Comparison of ENCODE assay signal across 8 mouse cellular contexts in the genomic region with DNA sequence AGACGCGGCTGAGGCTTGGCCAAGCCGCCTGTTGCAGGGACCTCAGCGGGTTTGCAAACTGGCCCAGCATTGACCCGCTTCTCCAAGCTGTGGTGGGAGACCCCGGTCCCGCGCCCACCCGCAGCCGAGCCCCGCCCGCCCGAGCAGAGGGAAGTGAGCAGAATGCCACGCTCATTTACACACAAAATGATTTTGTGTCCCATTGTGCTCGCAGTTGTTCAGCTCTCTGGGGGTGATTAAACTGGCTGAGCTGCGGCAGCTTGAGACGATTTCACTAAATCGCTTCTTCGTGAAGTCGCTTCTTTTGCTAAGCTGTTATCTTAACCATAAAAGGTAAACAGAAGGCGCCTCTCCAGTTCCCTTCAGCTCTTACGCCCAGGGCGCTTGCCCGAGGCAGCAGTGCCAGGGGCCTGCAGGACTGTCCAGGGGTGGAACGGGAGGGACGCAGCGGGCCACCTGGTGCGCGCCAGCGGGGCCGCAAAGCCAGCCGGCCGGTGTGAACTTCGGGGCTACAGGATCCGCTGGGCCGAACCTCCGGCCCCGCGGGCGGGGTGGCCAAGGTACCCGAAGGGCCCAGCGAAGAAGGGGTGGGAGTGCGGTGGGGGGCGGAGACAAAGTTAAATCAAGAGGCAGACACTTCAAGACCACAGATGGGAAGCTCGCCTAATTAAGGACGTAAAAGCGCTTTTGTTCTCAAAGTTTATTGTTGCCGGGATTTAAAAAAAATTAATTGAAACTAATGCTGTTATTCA. TPM values are rescaled to one million over a fixed set of nuclear protein-coding genes. Genes with fewer than 3 reads are reported as not detected.
DNase-seq lines count a peak whose midpoint lies in the region; ATAC-seq and TF ChIP-seq lines count a peak whose summit lies in the region.

No protein-coding gene starts in this region.

- no peak for TF ChIP-seq POLR2A in small intestine, adult 2 months (IDR thresholded peaks at IDR 0.05; ENCODE audit: low read depth, low read length)

- H3K4me1 ChIP-seq in forebrain, embryonic 14.5 days (ENCODE audit: control insufficient read depth, insufficient read depth, low read length): peaks cover 14% of the 10 kb centered on the region
- peaks cover 41% of the 10 kb centered on the region for H3K4me1 ChIP-seq in hindbrain, embryonic 15.5 days (replicated peaks)
- H3K4me1 ChIP-seq in lung, embryonic 15.5 days: peaks cover 14% of the 10 kb centered on the region
- H3K4me1 ChIP-seq in small intestine, adult 2 months (ENCODE audit: control insufficient read depth, insufficient read depth, insufficient read length, low read length): no peaks in the 10 kb centered on the region

- whole genome bisulfite sequencing in forebrain, embryonic 14.5 days: under 1% methylated on average over 48 of the region's 48 CpGs
- under 1% methylated on average over 48 of the region's 48 CpGs for WGBS in hindbrain, embryonic 15.5 days
- 1% methylated on average over 48 of the region's 48 CpGs for WGBS in lung, embryonic 15.5 days
- 6% methylated on average over 48 of the region's 48 CpGs for WGBS in small intestine, adult 2 months

- ATAC-seq in forebrain, embryonic 14.5 days: no peak
- no peak for ATAC-seq in hindbrain, embryonic 15.5 days (ENCODE audit: low FRiP score, low read depth)
- no peak for ATAC-seq in lung, embryonic 15.5 days (ENCODE audit: borderline replicate concordance, extremely low read depth, low FRiP score, low TSS enrichment)

- no peak for TF ChIP-seq CTCF in small intestine, adult 2 months (IDR thresholded peaks at IDR 0.05; ENCODE audit: extremely low read depth, insufficient read length, insufficient replicate concordance, low read depth, low read length)

- peak overlapping the region; percentile 74 for H3K4me2 ChIP-seq in forebrain, embryonic 14.5 days (ENCODE audit: low read length)
- peak overlapping the region; percentile 85 for H3K4me2 ChIP-seq in hindbrain, embryonic 15.5 days
- peak overlapping the region; percentile 94 for H3K4me2 ChIP-seq in lung, embryonic 15.5 days

- peak overlapping the region; percentile 86 for H3K4me3 ChIP-seq in forebrain, embryonic 14.5 days (ENCODE audit: low read depth, low read length)
- H3K4me3 ChIP-seq in hindbrain, embryonic 15.5 days: peak overlapping the region; percentile 80
- peak overlapping the region; percentile 87 for H3K4me3 ChIP-seq in lung, embryonic 15.5 days
- H3K4me3 ChIP-seq in small intestine, adult 2 months (ENCODE audit: low read depth, low read length): peak overlapping the region; percentile 70

- H3K9me3 ChIP-seq in forebrain, embryonic 14.5 days (replicated peaks; ENCODE audit: control insufficient read depth, low read length): no peaks in the 10 kb centered on the region
- H3K9me3 ChIP-seq in hindbrain, embryonic 15.5 days: no peaks in the 10 kb centered on the region
- no peaks in the 10 kb centered on the region for H3K9me3 ChIP-seq in lung, embryonic 15.5 days

- DNase-seq in 3T3-L1 (ENCODE audit: low read depth, low spot score) (peak; percentile 32), ZHBTc4 (ENCODE audit: low read depth, low spot score) (peak; percentile 43)
- peak; percentile 68 for DNase-seq in forebrain, embryonic 14.5 days (ENCODE audit: low spot score)
- DNase-seq in spleen, adult 12 weeks (ENCODE audit: low spot score): no peak
- DNase-seq in right cerebral cortex, postnatal 36 days (ENCODE audit: low spot score in 2 of 2): no peak

- H3K27me3 ChIP-seq in forebrain, embryonic 14.5 days (replicated peaks; ENCODE audit: control insufficient read depth, insufficient read depth, low read length): no peaks in the 10 kb centered on the region
- no peaks in the 10 kb centered on the region for H3K27me3 ChIP-seq in hindbrain, embryonic 15.5 days
- H3K27me3 ChIP-seq in lung, embryonic 15.5 days: peaks cover 6% of the 10 kb centered on the region; the same call in 1 of the 2 replicates
- peaks cover 12% of the 10 kb centered on the region for H3K27me3 ChIP-seq in small intestine, adult 2 months (ENCODE audit: control insufficient read depth, insufficient read depth, low read length)

- peak overlapping the region; percentile 97 for H3K9ac ChIP-seq in forebrain, embryonic 14.5 days (ENCODE audit: low read length)
- peak overlapping the region; percentile 93 for H3K9ac ChIP-seq in hindbrain, embryonic 15.5 days
- H3K9ac ChIP-seq in lung, embryonic 15.5 days: peak overlapping the region; percentile 92

- peak overlapping the region; percentile 99 for H3K27ac ChIP-seq in forebrain, embryonic 14.5 days (ENCODE audit: low read depth, low read length)
- H3K27ac ChIP-seq in hindbrain, embryonic 15.5 days (replicated peaks): peak overlapping the region; percentile 99
- peak overlapping the region; percentile 99 for H3K27ac ChIP-seq in lung, embryonic 15.5 days
- 0 out of 2 replicates have a peak overlapping the region, but pooled peaks have one; percentile 12 for H3K27ac ChIP-seq in small intestine, adult 2 months (ENCODE audit: insufficient read depth, low read depth, low read length)

- H3K36me3 ChIP-seq in forebrain, embryonic 14.5 days (ENCODE audit: control insufficient read depth, insufficient read depth, low read length): peaks cover 26% of the 10 kb centered on the region
- H3K36me3 ChIP-seq in hindbrain, embryonic 15.5 days: peaks cover 8% of the 10 kb centered on the region
- H3K36me3 ChIP-seq in lung, embryonic 15.5 days: peaks cover 21% of the 10 kb centered on the region
- H3K36me3 ChIP-seq in small intestine, adult 2 months (ENCODE audit: control insufficient read depth, insufficient read depth, low read length): no peaks in the 10 kb centered on the region

RNA-seq across cellular contexts. Expression of a gene that starts 3.6 kb away (rescaled TPM):
- 13.9 and 16.0 TPM in 2 replicates for polyA plus RNA-seq in forebrain, embryonic 14.5 days (2014; fragmentation: Nextera tagmentation; extraction: Ambion mirVana)
- 24.1 and 26.0 TPM in 2 replicates for polyA plus RNA-seq in hindbrain, embryonic 15.5 days (2015; fragmentation: Nextera tagmentation; extraction: Ambion mirVana)
- polyA plus RNA-seq in lung, embryonic 15.5 days (2015; fragmentation: Nextera tagmentation; extraction: Ambion mirVana): 17.3 and 18.4 TPM in 2 replicates
- polyA plus RNA-seq in small intestine, adult 2 months (2012; rRNA removed): 5.9 and 6.2 TPM in 2 replicates

Comparison
In these comparisons a context has a peak if more than half of its experiments do, and no peak if none do; other contexts are left out.
1. DNase-seq: peak in 3T3-L1 (single experiment), ZHBTc4 (single experiment) and forebrain, embryonic 14.5 days (single experiment); none in spleen, adult 12 weeks (single experiment) and right cerebral cortex, postnatal 36 days (0 of 2).
2. H3K27ac ChIP-seq: peak in every context shown above with its lines; median percentile 99 in forebrain, embryonic 14.5 days; 99 in hindbrain, embryonic 15.5 days; 99 in lung, embryonic 15.5 days; 12 in small intestine, adult 2 months.
3. Peak in every context shown above with its lines, with median percentiles within 50 percentile points of each other: H3K4me2 ChIP-seq, H3K4me3 ChIP-seq and H3K9ac ChIP-seq.